Mouse (Mus musculus): Measurements from ENCODE around the gene Tmem56. TPM values are rescaled to one million over a fixed set of nuclear protein-coding genes. Genes with fewer than 3 reads are reported as not detected.

Tmem56 gene
- total and polyA plus RNA-seq, 3 experiments = 0.32 to 0.39 TPM; not detected in 1

GRCm38 (mm10) chr3:121217011-121217410 is 65.9 kb downstream of the Tmem56 start:
- no peak overlapping the region for H3K4me3 ChIP-seq (ENCODE audit: control insufficient read depth in 1 of 2, insufficient read depth in 1 of 2, low read depth in 2 of 2, low read length in 2 of 2)
- no peak overlapping the region for H3K9ac ChIP-seq (ENCODE audit: control insufficient read depth, low read depth, low read length, poor library complexity, severe bottlenecking)
- H3K27me3 ChIP-seq (ENCODE audit: control insufficient read depth in 1 of 2, insufficient read depth in 2 of 2, low read length in 2 of 2) = no peaks in the 10 kb centered on the region; a peak in 1 of 4 replicates
- H3K27ac ChIP-seq (ENCODE audit: control insufficient read depth, low read depth, low read length) = no peak overlapping the region
- H3K36me3 ChIP-seq (ENCODE audit: control insufficient read depth in 1 of 2, insufficient read depth in 2 of 2, low read length in 2 of 2) = peaks cover 0 to 8% of the 10 kb centered on the region in 2 experiments; a peak in 2 of 4 replicates
- no peaks in the 10 kb centered on the region for H3K79me2 ChIP-seq (ENCODE audit: control insufficient read depth, insufficient read depth, low read length, poor library complexity)
- peaks cover 0 to 13% of the 10 kb centered on the region in 2 experiments; a peak in 3 of 4 replicates for H3K4me1 ChIP-seq (ENCODE audit: control insufficient read depth in 1 of 2, insufficient read depth in 2 of 2, low read length in 2 of 2)
- DNase-seq (ENCODE audit: low read depth, low spot score) = no peak
- H3K9me3 ChIP-seq (replicated peaks; ENCODE audit: insufficient read depth, low read length) = no peaks in the 10 kb centered on the region
- TF ChIP-seq CTCF (IDR thresholded peaks at IDR 0.05 in 2 of 3, conservative IDR thresholded peaks at IDR 0.05 in 1 of 3; ENCODE audit: control insufficient read depth in 1 of 3, insufficient read depth in 1 of 3, low read depth in 2 of 3, low read length in 3 of 3, poor library complexity in 1 of 3, severe bottlenecking in 1 of 3) = no peak
- no peak for TF ChIP-seq EP300 (IDR thresholded peaks at IDR 0.05; ENCODE audit: low read depth in 1 of 2, low read length in 2 of 2)
- no peak for TF ChIP-seq ZNF384 (IDR thresholded peaks at IDR 0.05; ENCODE audit: low read depth, low read length)
- no peak for TF ChIP-seq KAT2A (conservative IDR thresholded peaks at IDR 0.05; ENCODE audit: low read depth, low read length)
- TF ChIP-seq POLR2AphosphoS2 (IDR thresholded peaks at IDR 0.05; ENCODE audit: low read length) = no peak
- no peak for TF ChIP-seq TAL1 (IDR thresholded peaks at IDR 0.05; ENCODE audit: low read length)
- TF ChIP-seq NRF1 (IDR thresholded peaks at IDR 0.05; ENCODE audit: insufficient read depth, low read depth, low read length, poor library complexity, severe bottlenecking) = no peak
- TF ChIP-seq ELF1 (IDR thresholded peaks at IDR 0.05; ENCODE audit: low read depth, low read length) = no peak
- TF ChIP-seq MYB (IDR thresholded peaks at IDR 0.05; ENCODE audit: low read depth, low read length) = no peak
- no peak for TF ChIP-seq USF1 (IDR thresholded peaks at IDR 0.05; ENCODE audit: low read depth, low read length)
- TF ChIP-seq NELFE (IDR thresholded peaks at IDR 0.05; ENCODE audit: low read depth, low read length) = no peak
- TF ChIP-seq ZMIZ1 (IDR thresholded peaks at IDR 0.05; ENCODE audit: low read depth, low read length) = no peak
- no peak for TF ChIP-seq CHD1 (IDR thresholded peaks at IDR 0.05; ENCODE audit: low read depth, low read length)
- TF ChIP-seq E2F4 (IDR thresholded peaks at IDR 0.05; ENCODE audit: borderline replicate concordance, low read depth, low read length) = no peak
- no peak for TF ChIP-seq RCOR1 (IDR thresholded peaks at IDR 0.05; ENCODE audit: low read depth, low read length)
- no peak for TF ChIP-seq BHLHE40 (IDR thresholded peaks at IDR 0.05; ENCODE audit: borderline replicate concordance, low read depth, low read length)

- no peaks in the 10 kb centered on the region for H3K36me3 ChIP-seq (ENCODE audit: control insufficient read depth in 1 of 2, insufficient read depth in 2 of 2, low read length in 2 of 2)
- no peak for DNase-seq (ENCODE audit: low read depth, low spot score)
- no peaks in the 10 kb centered on the region; a peak in 1 of 4 replicates for H3K27me3 ChIP-seq (ENCODE audit: control insufficient read depth in 1 of 2, insufficient read depth in 2 of 2, low read length in 2 of 2)
- no peak overlapping the region for H3K9ac ChIP-seq (ENCODE audit: control insufficient read depth, low read depth, low read length, poor library complexity, severe bottlenecking)
- TF ChIP-seq ELF1 (IDR thresholded peaks at IDR 0.05; ENCODE audit: low read depth, low read length) = no peak
- H3K9me3 ChIP-seq (replicated peaks; ENCODE audit: insufficient read depth, low read length) = no peaks in the 10 kb centered on the region
- H3K79me2 ChIP-seq (ENCODE audit: control insufficient read depth, insufficient read depth, low read length, poor library complexity) = no peaks in the 10 kb centered on the region
- no peaks in the 10 kb centered on the region for H3K4me1 ChIP-seq (ENCODE audit: control insufficient read depth in 1 of 2, insufficient read depth in 2 of 2, low read length in 2 of 2)
- no peak overlapping the region for H3K4me3 ChIP-seq (ENCODE audit: control insufficient read depth in 1 of 2, insufficient read depth in 1 of 2, low read depth in 2 of 2, low read length in 2 of 2)
- H3K27ac ChIP-seq (ENCODE audit: control insufficient read depth, low read depth, low read length) = no peak overlapping the region
These were observed 69.4 kb downstream of the Tmem56 start for GRCm38 (mm10) chr3:121213501-121213900.
